In genomic region chr1:123927278-123928002, GRCm38 (mm10) we compare ENCODE assay signal across 21 mouse cellular contexts.
DNase-seq lines count a peak whose midpoint lies in the region; TF ChIP-seq lines count a peak whose summit lies in the region.
"Had no signal": no experiment of that assay in that cellular context is flagged by ENCODE, and none has a peak within 500 bp of the region (broad histone marks: within the 10 kb centered on the region; RNA-seq: fewer than 3 reads in every experiment).

No protein-coding gene starts in this region.

- DNase-seq in cerebellum, adult 8-10 months = peak; percentile 13
- no peak for DNase-seq in cerebellum, adult 11 months
- DNase-seq in left cerebral cortex, adult 2 months (ENCODE audit: extremely low spot score in 1 of 2, low spot score in 2 of 2) = no peak
- DNase-seq in left cerebral cortex, adult 18-20 months (ENCODE audit: low spot score in 2 of 2) = no peak
- peak; percentile 57 for DNase-seq in brain, adult 2 months (ENCODE audit: low read depth, low spot score)
- DNase-seq in cerebellum, postnatal 25 days = peak; percentile 17 to 33
- DNase-seq in spleen, postnatal 4 days (ENCODE audit: low spot score in 2 of 2) = no peak
- no peak for DNase-seq in lung, postnatal 10 days
- DNase-seq: heart, postnatal 36 days; kidney, adult 11 months; kidney, postnatal 36 days; lung, adult 18-20 months; lung, postnatal 14 days; right cerebral cortex, adult 18-20 months; right cerebral cortex, postnatal 4 days; thymus, adult 18-20 months; thymus, postnatal 36 days had no signal

- no peak for TF ChIP-seq CTCF in left cerebral cortex, adult 2 months (IDR thresholded peaks at IDR 0.05)

- peak overlapping the region; percentile 57; the same call in 1 of the 2 replicates for H3K27ac ChIP-seq in left cerebral cortex, adult 2 months
- H3K27ac ChIP-seq: heart, embryonic 15.5 days; kidney, embryonic 15.5 days; limb, embryonic 13.5 days; liver, embryonic 12.5 days had no signal

- H3K4me3 ChIP-seq in left cerebral cortex, adult 2 months = no peak overlapping the region
- H3K4me3 ChIP-seq: heart, embryonic 15.5 days; kidney, embryonic 15.5 days; limb, embryonic 13.5 days; liver, embryonic 12.5 days had no signal

- intact Hi-C loops in left cerebral cortex, adult 2 months (cut with DNase I) = no loop called here

Comparison
In these comparisons a context has a peak if more than half of its experiments do, and no peak if none do; other contexts are left out.
1. DNase-seq: peak in cerebellum, adult 8-10 months (single experiment), brain, adult 2 months (single experiment) and cerebellum, postnatal 25 days (2 of 2); none in cerebellum, adult 11 months (single experiment), left cerebral cortex, adult 2 months (0 of 2), left cerebral cortex, adult 18-20 months (0 of 2), spleen, postnatal 4 days (0 of 2) and lung, postnatal 10 days (single experiment).